Mouse (Mus musculus) liver, adult (tissue): ENCODE results near the gene Med27.

Experiments used
- GATA4 ChIP-seq: IDR thresholded peaks from 2 replicates; pipeline ENCODE4 v1.6.1; 2014; ENCODE audit warnings: mild to moderate bottlenecking, low read length; ENCODE audit not compliant: insufficient replicate concordance

Gene Med27

GRCm38 (mm10) chr2:29465649-29466137 is 119.1 kb downstream of the Med27 start:
- TF ChIP-seq GATA4 = no peak

GRCm38 (mm10) chr2:29466396-29466795 is 119.8 kb downstream of the Med27 start:
- TF ChIP-seq GATA4 = no peak

GRCm38 (mm10) chr2:29468517-29468936 is 121.9 kb downstream of the Med27 start:
- TF ChIP-seq GATA4 = no peak

- no peak for TF ChIP-seq GATA4
Measured at GRCm38 (mm10) chr2:29472952-29473437, 126.4 kb downstream of the Med27 start.

GRCm38 (mm10) chr2:29473907-29474306 is 127.3 kb downstream of the Med27 start:
- no peak for TF ChIP-seq GATA4

- TF ChIP-seq GATA4 = no peak
Measured at GRCm38 (mm10) chr2:29476702-29477101, 130.1 kb downstream of the Med27 start.

- no peak for TF ChIP-seq GATA4
Measured at GRCm38 (mm10) chr2:29481856-29482255, 135.2 kb downstream of the Med27 start.

- no peak for TF ChIP-seq GATA4
Measured at GRCm38 (mm10) chr2:29482979-29483718, 136.5 kb downstream of the Med27 start.

GRCm38 (mm10) chr2:29485519-29485918 is 138.9 kb downstream of the Med27 start:
- TF ChIP-seq GATA4 = no peak

- no peak for TF ChIP-seq GATA4
Measured at GRCm38 (mm10) chr2:29486491-29486890, 139.9 kb downstream of the Med27 start.

- TF ChIP-seq GATA4 = no peak
Measured at GRCm38 (mm10) chr2:29487652-29488051, 141.0 kb downstream of the Med27 start.

GRCm38 (mm10) chr2:29488379-29489236 is 142.0 kb downstream of the Med27 start:
- no peak for TF ChIP-seq GATA4

- TF ChIP-seq GATA4 = no peak
Measured at GRCm38 (mm10) chr2:29491656-29492055, 145.0 kb downstream of the Med27 start.

- TF ChIP-seq GATA4 = no peak
Measured at GRCm38 (mm10) chr2:29493396-29494031, 146.9 kb downstream of the Med27 start.

GRCm38 (mm10) chr2:29495271-29495670 is 148.7 kb downstream of the Med27 start:
- no peak for TF ChIP-seq GATA4
